Mouse (Mus musculus) mature B cell (primary cell): Measurements from ENCODE around the gene Cog2.

Experiments
- in situ Hi-C: fragments of 300-500 bp; cut with MboI; formaldehyde crosslinking; loops from 2 replicates; pipeline ENCODE4 v1.14.3; 2019

Cog2 gene

DNA sequence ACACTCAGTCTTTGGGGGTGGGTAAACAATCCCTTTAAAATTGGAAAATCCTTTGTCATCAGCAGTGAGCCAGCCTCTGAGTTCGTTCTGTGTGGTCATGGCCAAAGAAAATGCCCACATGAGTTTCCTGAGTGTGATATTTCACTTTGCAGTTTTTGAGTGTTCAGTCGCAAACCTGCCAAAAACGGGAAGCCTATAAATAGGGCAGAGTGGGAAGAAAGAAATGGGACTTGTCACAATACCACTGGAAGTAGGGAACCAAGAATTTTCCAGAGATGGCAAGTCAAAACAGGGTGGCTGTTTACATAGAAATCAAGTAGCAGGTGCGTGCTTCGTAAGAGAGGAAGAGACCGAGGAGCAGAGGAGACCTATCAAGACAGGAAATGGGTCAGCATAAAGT, 4.0 kb upstream of the Cog2 start:
- in situ Hi-C loops = no loop called here

DNA sequence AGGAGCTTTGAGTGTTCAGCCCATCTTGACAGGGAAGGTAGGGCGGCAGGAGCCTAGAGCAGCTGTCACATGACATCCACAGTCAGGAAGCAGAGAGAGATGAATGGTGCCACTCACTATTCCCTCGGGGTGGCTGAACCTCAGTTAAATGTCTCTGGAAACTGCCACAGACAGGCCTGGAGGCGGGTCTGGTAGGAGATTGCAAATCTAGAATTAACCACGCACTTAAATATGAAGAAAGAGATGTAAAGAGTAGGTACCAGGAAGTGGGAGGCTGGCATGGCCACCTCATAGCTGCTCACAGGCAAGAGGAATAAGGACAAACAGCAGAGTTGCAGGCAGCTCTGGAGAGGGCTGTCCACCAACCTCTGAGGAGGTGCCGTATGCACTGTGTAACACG, 3.4 kb upstream of the Cog2 start:
- in situ Hi-C loops = no loop called here

- in situ Hi-C loops = no loop called here
These were observed 1.4 kb downstream of the Cog2 start for GRCm38 (mm10) chr8:124521946-124522345.

- in situ Hi-C loops = no loop called here
These were observed 5.7 kb downstream of the Cog2 start for GRCm38 (mm10) chr8:124526261-124526660.

DNA sequence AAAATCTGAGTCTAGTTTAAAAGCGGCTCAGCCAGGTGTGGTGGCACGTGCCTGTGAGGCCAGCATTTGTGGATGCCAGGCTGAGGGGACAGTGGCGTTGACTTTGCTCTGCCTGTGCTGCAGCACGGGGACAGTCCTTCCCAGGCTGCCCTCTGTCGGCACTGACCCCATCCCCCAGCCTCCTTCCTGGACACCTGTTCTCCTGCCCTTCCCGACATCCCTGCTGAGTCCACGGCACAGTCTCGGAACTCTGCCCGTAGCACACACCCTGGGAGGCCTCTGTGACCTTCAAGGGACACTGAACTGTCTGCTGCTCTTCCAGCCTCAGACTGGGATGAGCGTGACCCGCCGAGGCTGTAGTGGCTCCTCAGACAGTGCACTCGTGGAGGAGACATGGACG, 9.5 kb downstream of the Cog2 start:
- in situ Hi-C loops = no loop called here

- in situ Hi-C loops = no loop called here
These were observed 10.0 kb downstream of the Cog2 start for GRCm38 (mm10) chr8:124530556-124530955.

GRCm38 (mm10) chr8:124530996-124531395, 10.4 kb downstream of the Cog2 start:
- in situ Hi-C loops = no loop called here

GRCm38 (mm10) chr8:124532626-124533025, 12.1 kb downstream of the Cog2 start:
- in situ Hi-C loops = no loop called here

DNA sequence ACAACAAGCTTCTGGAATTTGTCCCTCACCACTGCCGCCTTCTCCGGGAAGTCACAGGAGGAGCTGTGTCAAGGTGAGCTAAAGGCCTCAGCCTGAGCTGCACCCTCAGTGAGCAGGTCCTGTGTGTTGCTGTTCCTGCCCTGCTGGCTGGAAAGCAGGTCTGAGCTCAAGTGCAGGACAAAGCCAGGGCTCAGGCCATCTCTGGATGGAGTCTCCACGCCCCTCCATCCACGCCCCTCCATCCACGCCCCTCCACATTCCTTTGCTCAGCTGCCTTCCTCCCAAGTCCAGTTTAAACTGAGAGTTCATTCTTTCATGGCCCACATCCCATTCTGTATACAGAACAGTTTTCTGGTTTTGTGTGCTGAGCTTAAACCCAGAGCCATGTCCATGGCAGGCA, 14.9 kb downstream of the Cog2 start:
- in situ Hi-C loops = no loop called here

- in situ Hi-C loops = no loop called here
These were observed 20.3 kb downstream of the Cog2 start for GRCm38 (mm10) chr8:124540906-124541305.

- in situ Hi-C loops = no loop called here
These were observed 21.4 kb downstream of the Cog2 start for GRCm38 (mm10) chr8:124542001-124542400.

GRCm38 (mm10) chr8:124543272-124543671, 22.7 kb downstream of the Cog2 start:
- in situ Hi-C loops = no loop called here

DNA sequence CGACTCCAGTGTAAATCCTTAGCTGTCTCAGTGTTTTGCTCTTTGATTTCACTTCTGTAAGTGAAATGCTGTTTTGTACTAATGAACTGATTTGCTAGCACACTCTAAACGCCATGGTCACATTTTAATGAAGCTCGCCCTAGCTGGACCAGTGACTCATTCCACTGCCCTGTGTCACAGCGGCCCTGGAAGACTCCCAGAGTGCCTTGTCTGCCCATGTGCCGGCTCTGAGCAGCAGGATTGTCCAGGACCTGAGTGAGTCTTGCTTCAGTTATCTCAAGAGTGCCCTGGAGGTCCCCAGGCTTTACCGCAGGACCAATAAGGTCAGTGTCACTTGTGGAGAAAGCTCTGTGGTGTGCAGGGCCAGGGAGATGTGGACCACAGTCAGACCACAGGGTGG, 25.8 kb downstream of the Cog2 start:
- in situ Hi-C loops = no loop called here

DNA sequence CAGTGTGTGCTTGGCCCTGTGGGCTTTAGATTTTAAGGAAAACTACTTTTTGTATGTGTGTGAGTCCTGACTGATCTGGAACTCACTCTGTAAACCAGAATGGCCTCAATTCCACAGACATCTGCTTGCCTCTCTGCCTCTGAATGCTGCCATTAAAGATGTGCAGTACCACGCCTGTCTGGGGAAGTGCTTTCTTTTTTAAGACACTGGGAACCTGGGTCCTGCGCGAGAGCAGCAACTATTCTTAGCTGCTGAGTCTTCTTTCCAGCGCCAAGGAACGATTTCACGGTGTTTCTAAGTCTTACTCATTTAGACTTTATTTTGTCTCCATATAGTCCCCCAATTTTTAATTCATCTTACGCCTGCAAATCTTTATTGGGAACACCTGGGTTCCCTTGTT, 26.2 kb downstream of the Cog2 start:
- in situ Hi-C loops = no loop called here

GRCm38 (mm10) chr8:124547269-124547668, 26.7 kb downstream of the Cog2 start:
- in situ Hi-C loops = no loop called here

DNA sequence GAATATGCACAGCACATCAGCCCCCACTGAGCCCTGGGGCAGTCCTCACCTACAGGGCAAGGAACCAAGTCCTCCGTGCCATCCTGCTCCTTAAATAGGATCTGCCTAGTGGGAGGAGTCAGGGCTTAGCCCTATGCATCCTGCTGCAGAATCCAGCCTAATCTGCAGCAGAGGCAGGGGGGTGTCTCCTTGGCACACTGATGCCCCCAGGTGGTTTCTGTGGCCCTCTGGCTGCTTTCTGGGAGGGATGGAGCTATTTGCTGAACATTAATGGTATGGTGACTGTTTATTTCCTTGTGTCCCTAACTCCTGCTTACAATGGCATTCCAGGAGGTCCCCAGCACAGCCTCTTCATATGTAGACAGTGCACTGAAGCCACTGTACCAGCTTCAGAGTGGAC, 27.6 kb downstream of the Cog2 start:
- in situ Hi-C loops = no loop called here

DNA sequence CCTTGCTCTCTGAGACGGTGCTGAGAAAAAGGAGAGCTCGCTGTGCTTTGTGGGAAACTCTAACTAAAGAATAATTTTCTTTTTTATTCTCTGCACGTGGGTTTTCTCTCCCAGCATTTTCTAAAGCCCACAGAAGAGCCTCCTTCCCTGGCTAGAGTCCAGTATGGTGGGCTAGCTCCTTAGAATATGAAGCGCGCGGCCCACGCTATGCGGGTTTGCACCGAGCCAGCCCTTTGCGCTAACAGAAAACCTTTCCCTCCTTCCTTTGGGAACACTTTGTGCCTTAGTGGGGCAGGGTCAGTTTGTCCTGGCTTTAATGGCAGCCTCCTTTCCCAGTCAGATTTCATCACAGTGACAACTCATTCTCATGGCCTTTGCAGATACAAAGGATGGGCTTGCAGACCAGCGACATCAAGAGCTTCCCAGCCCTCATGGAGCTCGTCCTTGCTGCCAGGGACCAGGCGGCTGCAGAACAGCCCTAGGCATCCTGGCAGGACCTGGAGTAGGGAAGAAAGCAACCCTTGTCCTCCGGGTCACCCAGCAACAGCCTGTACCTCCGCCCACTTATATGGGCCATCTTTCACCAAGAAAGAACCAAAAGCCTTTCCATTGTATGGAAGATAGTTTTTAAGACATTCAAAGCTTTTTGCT, 30.6 kb downstream of the Cog2 start:
- in situ Hi-C loops = no loop called here

GRCm38 (mm10) chr8:124555113-124555750, 34.7 kb downstream of the Cog2 start:
- in situ Hi-C loops = no loop called here

- in situ Hi-C loops = no loop called here
These were observed 35.6 kb downstream of the Cog2 start for GRCm38 (mm10) chr8:124556164-124556563.

GRCm38 (mm10) chr8:124556658-124557057, 36.1 kb downstream of the Cog2 start:
- in situ Hi-C loops = no loop called here

GRCm38 (mm10) chr8:124557476-124557875, 36.9 kb downstream of the Cog2 start:
- in situ Hi-C loops = no loop called here

- in situ Hi-C loops = no loop called here
These were observed 46.6 kb downstream of the Cog2 start for GRCm38 (mm10) chr8:124567126-124567525.

DNA sequence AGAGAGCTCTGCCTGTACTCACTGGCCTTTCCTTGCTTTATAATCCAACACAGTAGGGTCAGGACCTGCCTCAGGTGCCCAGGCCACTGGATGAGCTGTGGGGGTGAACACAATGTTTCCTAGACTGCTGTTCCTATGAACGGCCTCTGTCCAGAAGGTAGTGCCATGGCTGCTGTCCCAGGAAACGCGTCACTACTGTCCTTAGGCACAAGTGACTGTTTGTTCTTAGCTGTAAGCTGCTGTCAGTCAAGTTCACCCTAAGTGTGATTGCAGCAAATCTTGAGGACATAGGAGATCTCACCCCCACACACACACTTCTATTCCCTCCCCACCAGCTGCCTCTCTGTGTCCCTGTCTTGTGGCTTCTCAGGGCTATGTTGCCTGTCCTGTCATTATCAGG, 47.0 kb downstream of the Cog2 start:
- in situ Hi-C loops = no loop called here

DNA sequence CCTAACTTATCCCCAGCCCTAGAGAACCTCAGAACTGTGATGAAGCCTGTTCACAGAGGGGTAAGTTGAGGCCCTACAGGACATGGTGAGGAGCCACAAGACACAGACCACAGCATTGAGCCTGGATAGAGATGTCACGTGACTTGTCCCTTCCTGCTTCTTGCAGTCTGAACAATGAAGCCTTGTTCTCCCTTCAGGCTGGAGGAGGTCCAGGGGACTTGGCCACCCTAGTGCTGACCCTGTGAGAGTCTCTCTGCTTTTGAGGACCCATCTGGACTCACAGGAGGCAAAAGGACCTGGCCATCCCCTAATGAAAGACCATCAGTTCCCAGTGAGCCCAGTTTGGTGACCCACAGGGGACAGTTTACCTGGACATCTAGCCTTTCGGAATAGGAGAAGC, 48.5 kb downstream of the Cog2 start:
- in situ Hi-C loops = no loop called here
